Mouse (Mus musculus): ENCODE data around the gene Tcf23. TPM values are rescaled to one million over a fixed set of nuclear protein-coding genes. Genes with fewer than 3 reads are reported as not detected.

Gene Tcf23
- polyA plus RNA-seq, 1 experiment from 2014 or later = 0.02 TPM

GRCm38 (mm10) chr5:30952551-30952950 lies 15.9 kb upstream of the Tcf23 start:
- Histone ChIP-seq H3K4me1 (peaks cover 26% of the 10 kb centered on the region), H3K27me3 (ENCODE audit: low read depth, poor library complexity, severe bottlenecking) (peaks cover 16% of the 10 kb centered on the region), H3K9me3 (replicated peaks) (no peaks in the 10 kb centered on the region), H3K27ac (replicated peaks) (no peak overlapping the region), H3K4me3 (no peak overlapping the region), H3K36me3 (peaks cover 52% of the 10 kb centered on the region)
- 86% methylated on average over 5 of the region's 5 CpGs for WGBS
- no peak for DNase-seq (ENCODE audit: low spot score)

- H3K36me3 ChIP-seq = peaks cover 66% of the 10 kb centered on the region
Observed at GRCm38 (mm10) chr5:30954065-30954464, 14.4 kb upstream of the Tcf23 start.

GRCm38 (mm10) chr5:30954556-30954955 lies 13.9 kb upstream of the Tcf23 start:
- Histone ChIP-seq H3K9me3 (replicated peaks) (no peaks in the 10 kb centered on the region), H3K4me1 (peaks cover 37% of the 10 kb centered on the region), H3K36me3 (peaks cover 66% of the 10 kb centered on the region), H3K4me3 (no peak overlapping the region), H3K27ac (replicated peaks) (no peak overlapping the region), H3K27me3 (ENCODE audit: low read depth, poor library complexity, severe bottlenecking) (no peaks in the 10 kb centered on the region)
- 96% methylated on average over 9 of the region's 9 CpGs for WGBS
- DNase-seq (ENCODE audit: low spot score) = no peak

More at GRCm38 (mm10) chr5:30954065-30954464, 14.4 kb upstream of the Tcf23 start:
- Histone ChIP-seq H3K4me3 (no peak overlapping the region; the same call in 1 of the 2 replicates), H3K9me3 (replicated peaks) (no peaks in the 10 kb centered on the region), H3K27ac (replicated peaks) (no peak overlapping the region), H3K4me1 (peaks cover 37% of the 10 kb centered on the region), H3K27me3 (ENCODE audit: low read depth, poor library complexity, severe bottlenecking) (peaks cover 1% of the 10 kb centered on the region)
- no peak for DNase-seq (ENCODE audit: low spot score)
- WGBS = 96% methylated on average over 6 of the region's 6 CpGs

GRCm38 (mm10) chr5:30955751-30956150 lies 12.7 kb upstream of the Tcf23 start:
- H3K9me3 ChIP-seq (replicated peaks) = no peaks in the 10 kb centered on the region
- H3K27ac ChIP-seq (replicated peaks) = no peak overlapping the region
- 95% methylated on average over 6 of the region's 6 CpGs for WGBS
- no peak overlapping the region for H3K4me3 ChIP-seq
- H3K27me3 ChIP-seq (ENCODE audit: low read depth, poor library complexity, severe bottlenecking) = no peaks in the 10 kb centered on the region
- DNase-seq (ENCODE audit: low spot score) = no peak
- peaks cover 66% of the 10 kb centered on the region for H3K36me3 ChIP-seq
- H3K4me1 ChIP-seq = peaks cover 26% of the 10 kb centered on the region

- Histone ChIP-seq H3K4me3 (peak overlapping the region; percentile 91; the same call in 1 of the 2 replicates), H3K4me1 (peaks cover 23% of the 10 kb centered on the region), H3K36me3 (peaks cover 52% of the 10 kb centered on the region), H3K9me3 (replicated peaks) (no peaks in the 10 kb centered on the region), H3K27me3 (ENCODE audit: low read depth, poor library complexity, severe bottlenecking) (peaks cover 14% of the 10 kb centered on the region), H3K27ac (replicated peaks) (no peak overlapping the region)
- DNase-seq (ENCODE audit: low spot score) = no peak
- 94% methylated on average over 6 of the region's 6 CpGs for WGBS
Observed at GRCm38 (mm10) chr5:30957891-30958290, 10.6 kb upstream of the Tcf23 start.

GRCm38 (mm10) chr5:30959198-30959854 lies 9.1 kb upstream of the Tcf23 start:
- no peaks in the 10 kb centered on the region for H3K9me3 ChIP-seq (replicated peaks)
- peak overlapping the region; percentile 91 for H3K4me3 ChIP-seq
- peaks cover 22% of the 10 kb centered on the region for H3K27me3 ChIP-seq (ENCODE audit: low read depth, poor library complexity, severe bottlenecking)
- DNase-seq (ENCODE audit: low spot score) = no peak
- peaks cover 38% of the 10 kb centered on the region for H3K36me3 ChIP-seq
- H3K4me1 ChIP-seq = peaks cover 23% of the 10 kb centered on the region
- WGBS = 44% methylated on average over 19 of the region's 19 CpGs
- peak overlapping the region; percentile 90 for H3K27ac ChIP-seq (replicated peaks)

GRCm38 (mm10) chr5:30959966-30960501 lies 8.4 kb upstream of the Tcf23 start, which contains the start of gene Preb:
Gene Preb (minus strand): TSS chr5:30960361.
- Histone ChIP-seq H3K36me3 (peaks cover 31% of the 10 kb centered on the region), H3K9me3 (replicated peaks) (no peaks in the 10 kb centered on the region), H3K27ac (replicated peaks) (peak within 1 kb of the TSS; percentile 90), H3K4me1 (peaks cover 23% of the 10 kb centered on the region), H3K27me3 (ENCODE audit: low read depth, poor library complexity, severe bottlenecking) (peaks cover 23% of the 10 kb centered on the region), H3K4me3 (peak within 1 kb of the TSS; percentile 91)
- DNase-seq (ENCODE audit: low spot score) = peak; percentile 99
- WGBS = under 1% methylated on average over 56 of the region's 56 CpGs

GRCm38 (mm10) chr5:30960814-30961213 lies 7.6 kb upstream of the Tcf23 start:
- H3K36me3 ChIP-seq = peaks cover 23% of the 10 kb centered on the region
- no peak for DNase-seq (ENCODE audit: low spot score)
- H3K27ac ChIP-seq (replicated peaks) = peak overlapping the region; percentile 90
- H3K27me3 ChIP-seq (ENCODE audit: low read depth, poor library complexity, severe bottlenecking) = peaks cover 31% of the 10 kb centered on the region
- no peaks in the 10 kb centered on the region for H3K9me3 ChIP-seq (replicated peaks)
- H3K4me1 ChIP-seq = peaks cover 23% of the 10 kb centered on the region
- peak overlapping the region; percentile 91 for H3K4me3 ChIP-seq
- WGBS = 93% methylated on average over 2 of the region's 2 CpGs

- Histone ChIP-seq H3K27me3 (ENCODE audit: low read depth, poor library complexity, severe bottlenecking) (peaks cover 37% of the 10 kb centered on the region), H3K4me1 (peaks cover 23% of the 10 kb centered on the region), H3K4me3 (no peak overlapping the region), H3K9me3 (replicated peaks) (no peaks in the 10 kb centered on the region), H3K27ac (replicated peaks) (no peak overlapping the region), H3K36me3 (peaks cover 19% of the 10 kb centered on the region)
- DNase-seq (ENCODE audit: low spot score) = no peak
- 82% methylated on average over 10 of the region's 10 CpGs for WGBS
Observed at GRCm38 (mm10) chr5:30961545-30962505, 6.6 kb upstream of the Tcf23 start.

GRCm38 (mm10) chr5:30963916-30964315 lies 4.5 kb upstream of the Tcf23 start:
- H3K27ac ChIP-seq (replicated peaks) = no peak overlapping the region
- H3K9me3 ChIP-seq (replicated peaks) = no peaks in the 10 kb centered on the region
- 33% methylated on average over 3 of the region's 3 CpGs for WGBS
- H3K4me1 ChIP-seq = peaks cover 7% of the 10 kb centered on the region
- H3K4me3 ChIP-seq = no peak overlapping the region
- peaks cover under 1% of the 10 kb centered on the region for H3K36me3 ChIP-seq
- no peak for DNase-seq (ENCODE audit: low spot score)
- H3K27me3 ChIP-seq (ENCODE audit: low read depth, poor library complexity, severe bottlenecking) = peaks cover 49% of the 10 kb centered on the region

- no peak overlapping the region for H3K27ac ChIP-seq (replicated peaks)
- DNase-seq (ENCODE audit: low spot score) = no peak
- no peaks in the 10 kb centered on the region for H3K9me3 ChIP-seq (replicated peaks)
- no peaks in the 10 kb centered on the region for H3K36me3 ChIP-seq
- H3K4me3 ChIP-seq = no peak overlapping the region
- WGBS = 90% methylated on average over 4 of the region's 4 CpGs
- H3K4me1 ChIP-seq = no peaks in the 10 kb centered on the region
- H3K27me3 ChIP-seq (ENCODE audit: low read depth, poor library complexity, severe bottlenecking) = peaks cover 70% of the 10 kb centered on the region
Observed at GRCm38 (mm10) chr5:30966189-30966588, 2.3 kb upstream of the Tcf23 start.

- H3K9me3 ChIP-seq (replicated peaks) = no peaks in the 10 kb centered on the region
- no peak overlapping the region for H3K27ac ChIP-seq (replicated peaks)
- no peak overlapping the region for H3K4me3 ChIP-seq
- DNase-seq (ENCODE audit: low spot score) = no peak
- 81% methylated on average over 2 of the region's 2 CpGs for WGBS
- H3K36me3 ChIP-seq = no peaks in the 10 kb centered on the region
- no peaks in the 10 kb centered on the region for H3K4me1 ChIP-seq
- peaks cover 61% of the 10 kb centered on the region for H3K27me3 ChIP-seq (ENCODE audit: low read depth, poor library complexity, severe bottlenecking)
Observed at GRCm38 (mm10) chr5:30969440-30969839, 978 bp downstream of the Tcf23 start.

Measured in midbrain, embryonic 10.5 days (tissue).